Mouse (Mus musculus): ENCODE results near the gene Chrm5. TPM values are rescaled to one million over a fixed set of nuclear protein-coding genes. Genes with fewer than 3 reads are reported as not detected.

Gene Chrm5
- polyA plus RNA-seq, 1 experiment from 2014 or later, result not detected

DNA sequence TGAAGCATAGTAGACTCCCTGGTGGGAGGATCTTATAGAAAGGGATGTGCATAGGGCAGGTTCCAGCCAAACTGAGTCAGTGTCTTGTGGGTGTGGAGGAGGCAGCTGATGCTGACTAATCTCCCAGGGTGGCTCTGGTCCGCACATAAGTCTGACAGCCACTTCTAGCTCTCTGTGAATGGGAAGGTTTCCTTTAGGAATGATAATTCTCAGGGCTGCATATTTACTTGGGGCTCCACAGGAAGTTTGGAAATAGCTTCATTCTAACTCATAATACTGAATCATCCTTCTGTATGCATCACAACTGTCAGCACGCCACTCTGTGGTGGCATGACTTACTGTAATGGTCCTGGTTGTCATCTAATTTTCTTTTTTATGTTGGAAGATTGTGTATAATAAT lies 37.1 kb downstream of the Chrm5 start:
- ATAC-seq (ENCODE audit: low FRiP score), result no peak
- DNase-seq (ENCODE audit: low spot score, missing footprints), result no peak
- no peak overlapping the region for H3K4me2 ChIP-seq
- H3K9me3 ChIP-seq (ENCODE audit: control insufficient read depth, low read length), result no peaks in the 10 kb centered on the region
- no peaks in the 10 kb centered on the region for H3K27me3 ChIP-seq (ENCODE audit: control insufficient read depth, insufficient read depth, low read length)
- H3K4me3 ChIP-seq (ENCODE audit: low read depth, low read length), result no peak overlapping the region
- WGBS, result 80% methylated on average over 2 of the region's 2 CpGs
- no peaks in the 10 kb centered on the region for H3K4me1 ChIP-seq (ENCODE audit: control insufficient read depth, insufficient read depth, low read length)
- H3K36me3 ChIP-seq (ENCODE audit: control insufficient read depth, insufficient read depth, low read length), result no peaks in the 10 kb centered on the region
- no peak overlapping the region for H3K27ac ChIP-seq (ENCODE audit: low read depth, low read length)
- H3K9ac ChIP-seq (ENCODE audit: low read length), result no peak overlapping the region

DNA sequence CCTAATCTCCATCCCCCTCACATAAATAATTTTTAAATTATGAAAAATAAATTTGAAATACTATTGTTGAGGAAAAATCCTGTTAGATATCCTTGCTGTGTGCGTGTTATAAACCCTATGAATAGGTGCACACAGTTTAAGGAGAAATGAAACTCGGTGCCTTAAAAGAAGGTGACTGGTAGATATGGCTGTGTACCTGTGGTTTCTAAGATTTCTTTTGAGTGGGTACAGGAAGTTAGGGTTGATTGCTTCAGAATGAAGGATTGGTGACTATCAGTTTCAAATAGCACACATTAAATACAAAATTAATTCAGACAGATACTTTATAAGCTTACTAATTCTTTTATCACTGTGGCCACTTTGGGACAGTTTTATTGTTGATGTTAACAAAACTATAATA lies 43.0 kb downstream of the Chrm5 start:
- no peak overlapping the region for H3K27ac ChIP-seq (ENCODE audit: low read depth, low read length)
- 92% methylated on average over 2 of the region's 2 CpGs for WGBS
- no peak for ATAC-seq (ENCODE audit: low FRiP score)

DNA sequence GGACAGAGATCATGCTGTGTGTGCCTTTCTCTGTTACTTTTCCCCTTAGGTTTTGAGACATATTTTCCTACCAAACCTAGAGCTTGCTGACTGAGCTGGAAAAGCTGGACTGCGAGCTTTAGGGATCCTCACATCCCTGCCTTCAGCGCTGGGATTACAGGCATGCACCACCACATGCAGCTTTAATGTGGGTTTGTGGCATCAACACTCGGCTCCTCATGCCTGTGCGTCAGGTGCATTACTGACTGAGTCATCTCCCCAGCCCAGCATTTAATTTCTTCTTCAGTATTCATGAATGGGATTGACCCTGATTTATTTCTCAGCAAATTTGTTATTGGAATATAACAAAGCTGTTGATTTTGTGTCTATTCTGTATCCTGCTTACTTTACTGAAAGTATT lies 44.3 kb downstream of the Chrm5 start:
- Histone ChIP-seq H3K9me3 (ENCODE audit: control insufficient read depth, low read length) (no peaks in the 10 kb centered on the region), H3K27ac (ENCODE audit: low read depth, low read length) (no peak overlapping the region), H3K4me2 (no peak overlapping the region), H3K4me3 (ENCODE audit: low read depth, low read length) (no peak overlapping the region), H3K9ac (ENCODE audit: low read length) (no peak overlapping the region), H3K4me1 (ENCODE audit: control insufficient read depth, insufficient read depth, low read length) (no peaks in the 10 kb centered on the region), H3K36me3 (ENCODE audit: control insufficient read depth, insufficient read depth, low read length) (no peaks in the 10 kb centered on the region), H3K27me3 (ENCODE audit: control insufficient read depth, insufficient read depth, low read length) (no peaks in the 10 kb centered on the region)
- ATAC-seq (ENCODE audit: low FRiP score) (no peak), DNase-seq (ENCODE audit: low spot score, missing footprints) (no peak)
- 73% methylated on average over 4 of the region's 4 CpGs for WGBS

More for the DNA sequence above, 43.0 kb downstream of the Chrm5 start:
- H3K4me2 ChIP-seq, result no peak overlapping the region
- no peak overlapping the region for H3K4me3 ChIP-seq (ENCODE audit: low read depth, low read length)
- no peaks in the 10 kb centered on the region for H3K36me3 ChIP-seq (ENCODE audit: control insufficient read depth, insufficient read depth, low read length)
- DNase-seq (ENCODE audit: low spot score, missing footprints), result no peak
- no peaks in the 10 kb centered on the region for H3K4me1 ChIP-seq (ENCODE audit: control insufficient read depth, insufficient read depth, low read length)
- no peaks in the 10 kb centered on the region for H3K27me3 ChIP-seq (ENCODE audit: control insufficient read depth, insufficient read depth, low read length)
- H3K9me3 ChIP-seq (ENCODE audit: control insufficient read depth, low read length), result no peaks in the 10 kb centered on the region
- no peak overlapping the region for H3K9ac ChIP-seq (ENCODE audit: low read length)

DNA sequence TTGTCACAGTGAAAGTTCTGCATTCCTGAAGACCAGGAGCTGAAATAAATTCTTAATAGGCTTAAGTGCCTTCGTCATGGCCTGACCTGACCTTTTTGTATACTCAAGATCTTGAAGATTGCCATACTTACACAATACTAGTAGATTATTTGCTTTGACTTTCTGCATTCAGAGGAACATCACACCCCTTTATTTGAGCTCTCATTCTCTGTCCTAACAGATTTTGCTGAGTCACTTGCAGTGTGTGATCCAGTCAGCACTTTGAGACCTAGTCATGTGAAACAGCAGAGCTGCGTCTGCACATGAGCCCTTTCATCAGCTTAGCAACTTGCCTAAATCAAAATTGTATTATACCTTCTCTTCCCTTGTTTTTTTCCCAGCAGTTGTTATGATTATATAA lies 47.2 kb downstream of the Chrm5 start:
- no peaks in the 10 kb centered on the region for H3K9me3 ChIP-seq (ENCODE audit: control insufficient read depth, low read length)
- H3K9ac ChIP-seq (ENCODE audit: low read length), result no peak overlapping the region
- no peak overlapping the region for H3K4me3 ChIP-seq (ENCODE audit: low read depth, low read length)
- H3K4me2 ChIP-seq, result no peak overlapping the region
- 61% methylated on average over 2 of the region's 2 CpGs for WGBS
- no peak for DNase-seq (ENCODE audit: low spot score, missing footprints)
- no peak for ATAC-seq (ENCODE audit: low FRiP score)
- H3K27me3 ChIP-seq (ENCODE audit: control insufficient read depth, insufficient read depth, low read length), result no peaks in the 10 kb centered on the region
- no peak overlapping the region for H3K27ac ChIP-seq (ENCODE audit: low read depth, low read length)
- H3K36me3 ChIP-seq (ENCODE audit: control insufficient read depth, insufficient read depth, low read length), result no peaks in the 10 kb centered on the region
- H3K4me1 ChIP-seq (ENCODE audit: control insufficient read depth, insufficient read depth, low read length), result no peaks in the 10 kb centered on the region

DNA sequence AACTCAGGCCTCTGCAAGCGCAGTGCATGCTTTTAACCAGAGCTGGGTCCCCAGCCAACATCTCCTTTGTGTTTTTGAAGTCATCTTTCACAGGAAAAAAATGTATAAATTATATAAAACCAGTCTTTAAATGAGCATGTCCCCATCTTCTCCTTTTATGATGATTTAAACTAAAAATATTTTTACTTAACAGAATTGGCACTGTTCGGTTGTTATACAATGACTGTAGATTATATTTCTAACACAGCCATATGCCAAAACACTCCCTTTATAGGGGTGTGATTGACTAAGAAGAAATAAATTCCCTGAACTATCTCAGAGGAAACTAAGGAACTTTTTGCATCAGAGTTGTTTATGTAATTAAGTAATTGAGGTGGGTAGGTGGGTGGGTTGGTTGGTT lies 48.0 kb downstream of the Chrm5 start:
- ATAC-seq (ENCODE audit: low FRiP score), result no peak
- H3K4me3 ChIP-seq (ENCODE audit: low read depth, low read length), result no peak overlapping the region
- no peak for DNase-seq (ENCODE audit: low spot score, missing footprints)
- no peaks in the 10 kb centered on the region for H3K36me3 ChIP-seq (ENCODE audit: control insufficient read depth, insufficient read depth, low read length)
- H3K9me3 ChIP-seq (ENCODE audit: control insufficient read depth, low read length), result no peaks in the 10 kb centered on the region
- 87% methylated on average over 2 of the region's 2 CpGs for WGBS
- H3K27ac ChIP-seq (ENCODE audit: low read depth, low read length), result no peak overlapping the region
- H3K4me2 ChIP-seq, result no peak overlapping the region
- no peaks in the 10 kb centered on the region for H3K4me1 ChIP-seq (ENCODE audit: control insufficient read depth, insufficient read depth, low read length)
- no peaks in the 10 kb centered on the region for H3K27me3 ChIP-seq (ENCODE audit: control insufficient read depth, insufficient read depth, low read length)
- no peak overlapping the region for H3K9ac ChIP-seq (ENCODE audit: low read length)

DNA sequence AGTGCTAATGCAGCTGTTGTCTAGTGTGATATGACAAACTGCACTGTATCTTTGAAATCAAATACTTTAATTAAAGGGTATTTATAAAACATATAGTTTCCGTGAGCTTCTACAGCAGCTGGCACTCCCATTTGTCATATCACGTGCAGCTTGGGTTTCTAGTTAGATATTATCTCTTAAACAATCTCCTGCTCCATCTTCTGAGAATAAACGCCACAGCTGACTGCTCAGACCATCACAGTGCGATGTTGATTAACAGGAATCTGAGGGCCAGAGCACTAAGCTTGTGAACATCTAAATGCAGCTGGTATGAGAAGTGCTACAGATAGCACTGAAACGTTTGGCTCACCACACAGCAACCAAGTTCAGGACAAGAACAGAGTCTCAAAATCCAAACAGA lies 50.2 kb downstream of the Chrm5 start:
- no peaks in the 10 kb centered on the region for H3K36me3 ChIP-seq (ENCODE audit: control insufficient read depth, insufficient read depth, low read length)
- ATAC-seq (ENCODE audit: low FRiP score) (no peak), DNase-seq (ENCODE audit: low spot score, missing footprints) (no peak)
- no peaks in the 10 kb centered on the region for H3K4me1 ChIP-seq (ENCODE audit: control insufficient read depth, insufficient read depth, low read length)
- no peak overlapping the region for H3K9ac ChIP-seq (ENCODE audit: low read length)
- H3K4me2 ChIP-seq, result no peak overlapping the region
- H3K9me3 ChIP-seq (ENCODE audit: control insufficient read depth, low read length), result no peaks in the 10 kb centered on the region
- no peaks in the 10 kb centered on the region for H3K27me3 ChIP-seq (ENCODE audit: control insufficient read depth, insufficient read depth, low read length)
- H3K4me3 ChIP-seq (ENCODE audit: low read depth, low read length), result no peak overlapping the region
- no peak overlapping the region for H3K27ac ChIP-seq (ENCODE audit: low read depth, low read length)
- 82% methylated on average over 5 of the region's 5 CpGs for WGBS

DNA sequence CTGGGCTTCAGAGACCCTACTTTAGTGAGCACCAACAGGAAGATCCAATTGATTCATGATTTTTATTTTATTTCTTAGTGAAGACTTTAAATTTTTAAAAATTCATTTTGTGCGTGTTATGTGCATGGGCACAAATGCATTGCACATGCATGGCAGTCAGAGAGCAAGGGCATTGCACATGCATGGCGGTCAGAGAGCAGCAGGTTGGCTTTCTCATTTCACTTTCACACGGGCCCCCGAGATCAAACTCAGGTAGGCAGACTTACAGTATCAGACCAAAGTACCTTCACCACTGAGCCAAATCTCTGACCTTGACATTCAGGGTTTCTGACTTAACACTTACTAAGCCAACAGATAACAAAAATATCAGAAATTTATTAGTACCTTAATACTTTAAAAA lies 50.9 kb downstream of the Chrm5 start:
- ATAC-seq (ENCODE audit: low FRiP score), result no peak
- no peak overlapping the region for H3K9ac ChIP-seq (ENCODE audit: low read length)
- no peak overlapping the region for H3K4me2 ChIP-seq
- no peak overlapping the region for H3K4me3 ChIP-seq (ENCODE audit: low read depth, low read length)
- DNase-seq (ENCODE audit: low spot score, missing footprints), result no peak
- no peak overlapping the region for H3K27ac ChIP-seq (ENCODE audit: low read depth, low read length)
- H3K27me3 ChIP-seq (ENCODE audit: control insufficient read depth, insufficient read depth, low read length), result no peaks in the 10 kb centered on the region
- WGBS, result 89% methylated on average over 4 of the region's 4 CpGs
- no peaks in the 10 kb centered on the region for H3K4me1 ChIP-seq (ENCODE audit: control insufficient read depth, insufficient read depth, low read length)
- no peaks in the 10 kb centered on the region for H3K9me3 ChIP-seq (ENCODE audit: control insufficient read depth, low read length)
- H3K36me3 ChIP-seq (ENCODE audit: control insufficient read depth, insufficient read depth, low read length), result no peaks in the 10 kb centered on the region

Other genes starting within 250 kb of the Chrm5 start
- gene Lpcat4, start 241.3 kb downstream of the Chrm5 start, polyA plus RNA-seq (2014; fragmentation: Nextera tagmentation; extraction: Ambion mirVana), result 8.9 and 9.3 TPM in 2 replicates
- not detected in 2 replicates for gene Nutm1, start 221.5 kb downstream of the Chrm5 start, polyA plus RNA-seq (2014; fragmentation: Nextera tagmentation; extraction: Ambion mirVana)
- 160 and 161 TPM in 2 replicates for gene Nop10, start 218.8 kb downstream of the Chrm5 start, polyA plus RNA-seq (2014; fragmentation: Nextera tagmentation; extraction: Ambion mirVana)
- gene Slc12a6, start 214.9 kb downstream of the Chrm5 start, polyA plus RNA-seq (2014; fragmentation: Nextera tagmentation; extraction: Ambion mirVana), result 14.4 and 16.0 TPM in 2 replicates
- gene Gm21985, start 214.5 kb downstream of the Chrm5 start, polyA plus RNA-seq (2014; fragmentation: Nextera tagmentation; extraction: Ambion mirVana), result not detected in 2 replicates
- 112 and 115 TPM in 2 replicates for gene Emc4, start 112.7 kb downstream of the Chrm5 start, polyA plus RNA-seq (2014; fragmentation: Nextera tagmentation; extraction: Ambion mirVana)
- 54.4 and 55.0 TPM in 2 replicates for gene Katnbl1, start 101.6 kb downstream of the Chrm5 start, polyA plus RNA-seq (2014; fragmentation: Nextera tagmentation; extraction: Ambion mirVana)
- 11.2 and 12.0 TPM in 2 replicates for gene Emc7, start 25.8 kb downstream of the Chrm5 start, polyA plus RNA-seq (2014; fragmentation: Nextera tagmentation; extraction: Ambion mirVana)
- 6.7 and 6.9 TPM in 2 replicates for gene Aven, start 12.2 kb upstream of the Chrm5 start, polyA plus RNA-seq (2014; fragmentation: Nextera tagmentation; extraction: Ambion mirVana)